Mouse (Mus musculus): Measurements from ENCODE around the gene Tmem265.

Tmem265 gene

DNA sequence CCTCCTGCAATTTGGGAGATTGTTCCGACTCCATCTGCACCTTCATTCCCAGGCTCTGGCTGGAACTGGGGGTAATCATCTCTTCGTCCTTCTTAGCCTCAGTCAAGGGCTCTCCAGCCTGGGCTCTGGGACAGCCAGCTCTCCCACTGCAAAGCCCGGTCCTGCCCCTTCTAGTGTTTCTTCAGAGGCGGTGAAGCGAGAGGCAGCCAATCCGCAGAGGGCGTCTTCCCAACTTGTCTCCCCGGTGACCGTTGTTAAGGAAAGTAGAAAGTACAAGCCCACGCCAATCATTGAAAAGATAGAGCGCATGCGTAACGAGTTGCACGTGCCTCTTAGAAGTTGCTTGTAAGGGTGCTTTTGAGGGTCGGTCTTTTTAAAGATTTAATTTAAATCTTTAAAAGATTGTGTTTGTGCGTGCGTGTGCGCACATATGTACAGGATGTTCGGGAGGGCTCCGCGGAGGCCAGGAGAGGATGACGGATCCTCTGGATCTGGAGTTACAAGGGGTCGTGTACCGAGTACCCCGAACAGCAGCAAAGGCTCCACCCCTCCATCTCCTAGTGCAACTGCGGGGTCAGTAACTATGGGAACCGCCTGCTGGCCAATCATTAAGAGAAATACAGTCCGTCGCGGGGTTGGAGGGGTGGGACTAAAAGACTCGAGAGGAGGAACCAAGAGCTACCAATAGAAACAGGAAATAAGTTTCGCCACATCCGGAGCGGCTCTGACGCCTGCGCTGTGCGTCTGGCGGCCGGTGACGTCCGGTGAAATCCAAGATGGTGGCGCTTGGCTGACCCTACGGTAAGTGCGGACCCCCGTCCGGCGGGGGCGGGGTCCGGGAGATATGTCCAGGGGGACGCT is 27.1 kb downstream of the Tmem265 start, which contains the start of the genes Ccdc189 and Rnf40:
Gene Ccdc189, minus strand, starts transcription at position 585 of the 861 bp plus-strand sequence.
Gene Rnf40, plus strand, starts transcription at position 757 of the 861 bp plus-strand sequence.
- peak; percentile 97 to 99 for DNase-seq (ENCODE audit: low spot score in 2 of 2)

DNA sequence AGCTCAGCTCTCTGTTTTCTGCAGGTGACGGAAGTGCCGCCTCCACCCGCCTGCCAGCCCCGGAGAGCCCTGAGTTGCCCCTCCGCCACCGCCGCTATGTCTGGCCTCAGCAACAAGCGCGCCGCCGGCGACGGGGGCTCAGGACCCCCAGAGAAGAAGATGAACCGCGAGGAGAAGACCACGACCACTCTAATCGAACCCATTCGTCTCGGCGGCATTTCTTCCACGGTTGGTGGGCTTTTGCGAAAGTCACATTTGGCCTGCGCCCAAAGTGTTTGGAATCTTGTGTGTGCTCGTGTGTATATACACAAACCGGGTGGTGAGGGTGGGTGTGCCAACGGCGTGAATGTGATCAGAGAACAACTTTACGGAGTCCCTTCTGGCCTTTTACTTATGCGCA is 27.7 kb downstream of the Tmem265 start:
- peak in 1 of 2 experiments; percentile 51 for DNase-seq (ENCODE audit: low spot score in 2 of 2)

DNA sequence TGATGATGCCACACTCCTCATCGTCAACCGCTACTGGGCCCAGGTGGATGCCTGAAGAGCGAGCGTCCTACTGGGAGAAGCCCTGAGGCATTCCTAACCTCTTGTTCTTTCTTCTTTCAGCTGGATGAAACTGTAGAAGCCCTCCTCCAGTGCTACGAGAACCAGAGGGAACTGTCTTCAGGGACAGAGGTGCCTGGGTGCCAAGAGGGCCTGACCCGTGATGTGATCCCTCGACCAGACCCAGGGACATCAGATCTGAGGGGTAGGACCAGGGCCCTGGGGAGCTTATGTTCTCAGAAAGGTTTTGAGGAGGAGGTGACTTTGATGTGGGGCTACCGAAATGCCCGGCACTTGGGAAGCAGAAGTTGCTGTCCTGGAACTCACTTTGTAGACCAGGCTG is 28.4 kb downstream of the Tmem265 start:
- DNase-seq (ENCODE audit: low spot score in 2 of 2): no peak

DNA sequence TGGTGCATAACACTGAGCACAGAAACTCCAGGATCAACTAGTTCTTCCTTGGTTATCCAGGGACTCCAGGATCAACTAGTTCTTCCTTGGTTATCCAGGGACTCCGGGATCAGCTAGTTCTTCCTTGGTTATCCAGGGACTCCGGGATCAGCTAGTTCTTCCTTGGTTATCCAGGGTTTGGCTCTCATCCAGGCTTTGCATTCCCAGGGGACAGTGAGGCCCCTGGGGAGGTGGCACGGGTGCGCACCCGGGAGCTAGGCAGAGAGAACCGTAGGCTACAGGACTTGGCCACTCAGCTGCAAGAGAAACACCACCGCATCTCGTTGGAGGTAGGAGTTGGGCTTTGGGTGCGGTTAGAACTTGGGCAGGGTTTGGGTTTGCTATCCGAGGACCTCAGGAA is 29.9 kb downstream of the Tmem265 start:
- no peak for DNase-seq (ENCODE audit: low spot score in 2 of 2)

DNA sequence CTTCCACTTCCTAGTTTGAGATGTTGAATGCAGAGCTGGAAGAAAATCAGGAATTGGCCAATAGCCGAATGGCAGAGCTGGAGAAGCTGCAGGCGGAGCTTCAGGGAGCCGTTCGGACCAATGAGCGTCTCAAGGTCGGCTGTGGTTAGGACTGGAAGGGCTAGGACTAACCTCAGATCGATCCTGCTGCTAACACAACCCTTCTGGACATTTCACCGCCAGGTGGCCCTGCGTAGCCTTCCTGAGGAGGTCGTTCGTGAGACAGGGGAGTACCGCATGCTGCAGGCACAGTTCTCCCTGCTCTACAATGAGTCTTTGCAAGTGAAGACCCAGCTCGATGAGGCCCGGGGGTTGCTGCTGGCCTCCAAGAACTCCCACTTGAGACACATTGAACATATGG is 31.4 kb downstream of the Tmem265 start:
- no peak for DNase-seq (ENCODE audit: low spot score in 2 of 2)

DNA sequence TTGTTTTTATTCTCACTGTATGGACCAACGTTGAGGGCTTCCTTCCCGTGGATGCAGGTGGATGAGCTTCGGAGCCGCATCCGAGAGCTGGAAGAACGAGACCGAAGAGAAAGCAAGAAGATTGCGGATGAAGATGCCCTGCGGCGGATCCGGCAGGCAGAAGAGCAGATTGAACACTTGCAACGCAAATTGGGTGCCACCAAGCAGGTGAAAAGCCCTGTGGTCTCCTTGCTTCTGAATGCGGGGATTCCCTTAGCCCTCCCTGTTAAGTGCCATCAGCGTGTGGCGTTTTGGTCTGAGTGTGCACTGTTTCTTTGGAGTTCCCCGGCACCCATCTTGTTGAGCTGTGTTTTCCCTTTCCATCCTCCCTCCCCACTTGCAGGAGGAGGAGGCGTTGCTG is 35.6 kb downstream of the Tmem265 start:
- no peak for DNase-seq (ENCODE audit: low spot score in 2 of 2)

DNA sequence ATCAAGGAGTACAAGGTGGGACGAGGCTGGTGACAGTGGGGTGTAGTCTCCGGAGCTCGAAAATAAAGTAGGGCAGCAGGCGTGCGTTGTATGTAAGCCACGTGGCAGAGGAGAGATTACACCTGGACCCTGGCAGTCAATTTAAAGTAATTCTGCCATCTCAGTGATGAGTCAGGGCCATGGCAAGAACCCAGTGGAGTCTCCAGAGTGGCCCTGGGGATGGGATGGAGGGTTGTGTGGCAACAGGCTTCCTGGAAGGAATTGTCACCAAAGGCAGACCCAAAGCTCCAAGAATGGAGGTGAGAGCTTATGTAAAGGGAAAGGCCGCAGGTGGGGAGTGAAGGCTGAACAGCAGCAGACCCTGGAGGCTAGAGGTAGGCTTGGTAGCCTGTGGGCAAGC is 39.4 kb downstream of the Tmem265 start:
- no peak for DNase-seq (ENCODE audit: low spot score in 2 of 2)

DNA sequence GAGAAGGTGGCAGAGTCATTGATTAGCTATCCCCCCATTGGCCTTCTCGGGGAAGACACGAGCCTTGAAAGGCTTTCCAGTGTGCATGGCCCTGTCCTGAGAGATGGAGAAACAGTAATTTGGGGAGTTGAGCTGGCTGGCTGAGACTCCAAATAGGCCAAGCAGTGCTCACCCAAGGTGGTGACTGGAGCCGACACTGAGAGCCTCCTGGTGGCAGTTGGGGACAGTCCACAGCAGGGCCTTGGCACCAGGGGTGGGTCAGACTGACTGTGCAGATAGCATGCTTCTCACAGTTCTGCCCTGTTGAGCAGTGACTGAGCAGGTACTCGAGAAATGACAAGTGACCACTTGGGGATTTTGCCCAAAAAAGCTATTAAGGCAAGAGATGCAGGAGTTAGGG is 40.5 kb downstream of the Tmem265 start:
- no peak for DNase-seq (ENCODE audit: low spot score in 2 of 2)

DNA sequence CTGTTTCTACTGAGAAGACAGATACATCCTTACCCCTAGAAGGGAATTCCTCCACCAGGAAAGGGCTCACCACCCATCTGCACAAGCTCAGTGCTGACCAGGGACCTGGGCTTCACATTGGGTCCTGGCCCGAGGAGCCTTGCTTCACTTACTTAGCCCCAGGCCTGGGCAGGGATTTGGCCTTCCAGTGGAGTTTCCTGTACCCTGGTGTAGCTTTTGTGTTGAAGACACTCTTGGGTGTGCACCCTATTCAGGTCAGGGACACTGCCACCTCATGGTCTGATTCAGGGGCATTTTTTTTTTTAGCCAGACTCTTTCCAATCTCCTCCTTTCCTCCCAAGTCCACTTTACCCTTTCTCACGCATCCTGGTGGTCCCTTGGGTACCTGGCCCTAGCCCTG is 41.7 kb downstream of the Tmem265 start:
- no peak for DNase-seq (ENCODE audit: low spot score in 2 of 2)

DNA sequence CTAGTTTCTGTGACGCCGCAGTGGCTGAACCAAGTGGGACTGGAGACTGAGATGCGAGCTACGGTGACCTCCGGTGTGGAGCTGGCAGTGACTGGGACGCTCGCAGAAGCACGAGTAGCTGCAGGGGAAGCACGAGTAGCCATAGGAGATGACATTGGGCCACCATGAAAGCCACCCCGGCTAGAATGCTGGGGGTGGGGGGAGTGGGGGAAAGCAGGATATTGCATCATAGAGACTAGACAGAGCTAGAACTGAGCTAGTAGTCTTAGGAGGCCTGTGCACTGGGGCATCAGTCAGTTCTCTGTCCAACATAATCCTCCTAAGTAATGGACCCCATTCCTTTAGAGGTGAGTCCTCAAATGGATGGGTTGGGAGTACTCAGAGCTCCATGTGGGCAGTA is 43.1 kb downstream of the Tmem265 start:
- DNase-seq (ENCODE audit: low spot score in 2 of 2): no peak

DNA sequence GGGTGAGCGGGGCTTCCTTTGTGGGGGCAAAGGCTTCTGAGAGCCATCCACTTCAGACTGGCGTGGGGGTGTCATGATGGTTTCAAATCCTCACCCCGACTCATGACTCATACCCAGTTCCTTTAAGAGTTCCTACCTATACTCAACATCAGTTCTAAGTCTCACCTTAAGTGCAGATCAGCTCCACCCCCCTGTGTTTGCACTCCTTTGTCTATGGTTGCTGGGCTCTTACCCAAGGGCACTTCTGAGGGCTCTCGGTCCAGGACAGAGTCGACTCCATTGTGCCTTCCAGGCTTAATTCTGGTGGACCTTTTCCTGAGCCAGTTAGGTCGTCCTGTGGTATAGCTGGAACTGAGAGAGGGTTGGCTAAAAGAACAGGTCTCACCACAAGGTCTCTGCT is 46.0 kb downstream of the Tmem265 start:
- no peak for DNase-seq (ENCODE audit: low spot score in 2 of 2)

DNA sequence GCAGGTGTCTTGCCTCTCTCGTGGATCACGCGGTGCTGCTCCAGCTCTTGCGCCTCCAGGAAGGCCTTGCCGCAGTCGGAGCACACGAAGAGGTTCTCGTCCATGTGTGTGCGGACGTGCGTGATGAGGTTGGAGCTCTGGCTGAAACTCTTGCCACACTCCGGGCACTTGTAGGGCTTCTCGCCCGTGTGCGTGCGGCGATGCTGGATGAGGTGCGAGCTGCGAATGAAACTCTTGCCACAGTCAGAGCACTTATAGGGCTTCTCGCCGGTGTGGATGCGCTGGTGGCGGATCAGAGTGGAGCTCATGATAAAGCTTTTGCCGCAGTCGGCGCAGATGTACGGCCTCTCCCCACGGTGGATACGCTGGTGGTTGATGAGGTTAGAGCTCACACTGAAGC is 49.8 kb downstream of the Tmem265 start:
- no peak for DNase-seq (ENCODE audit: low spot score in 2 of 2)

DNA sequence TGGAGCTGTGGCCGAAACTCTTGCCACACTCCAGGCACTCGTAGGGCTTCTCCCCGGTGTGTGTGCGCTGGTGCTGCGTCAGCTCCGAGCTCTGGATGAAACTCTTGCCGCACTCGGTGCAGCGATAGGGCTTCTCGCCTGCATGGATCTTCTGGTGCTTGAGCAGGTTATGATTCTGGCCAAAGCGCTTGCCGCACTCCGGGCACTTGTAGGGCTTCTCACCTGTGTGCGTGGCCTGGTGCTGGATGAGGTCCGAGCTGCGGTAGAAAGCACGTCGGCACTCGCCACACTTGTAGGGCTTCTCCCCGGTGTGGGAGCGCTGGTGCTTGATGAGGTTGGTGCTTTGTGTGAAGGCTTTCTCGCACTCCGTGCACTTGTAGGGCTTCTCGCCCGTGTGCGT is 50.4 kb downstream of the Tmem265 start:
- DNase-seq (ENCODE audit: low spot score in 2 of 2): peak in 1 of 2 experiments; percentile 21

DNA sequence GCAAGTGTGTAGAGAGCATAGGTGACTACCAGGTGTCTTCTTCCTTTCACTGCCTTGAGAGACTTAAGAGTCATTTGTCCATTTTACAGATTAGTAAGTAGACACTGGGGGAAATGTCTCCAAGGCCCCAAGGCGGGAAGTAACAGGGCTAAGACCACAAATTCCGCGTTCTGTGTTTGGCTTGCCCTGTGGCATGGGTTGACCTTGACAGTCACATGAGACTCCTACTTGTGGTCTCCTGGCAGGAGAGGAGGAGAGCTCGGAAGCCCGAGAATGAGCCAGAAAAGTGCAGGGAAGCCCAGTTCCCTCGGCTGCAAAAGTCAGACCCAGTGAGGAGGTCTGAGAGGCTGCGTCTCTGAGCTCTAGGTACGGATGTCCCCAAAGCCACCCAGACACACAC is 52.3 kb downstream of the Tmem265 start:
- peak in 1 of 2 experiments; percentile 22 for DNase-seq (ENCODE audit: low spot score in 2 of 2)

DNA sequence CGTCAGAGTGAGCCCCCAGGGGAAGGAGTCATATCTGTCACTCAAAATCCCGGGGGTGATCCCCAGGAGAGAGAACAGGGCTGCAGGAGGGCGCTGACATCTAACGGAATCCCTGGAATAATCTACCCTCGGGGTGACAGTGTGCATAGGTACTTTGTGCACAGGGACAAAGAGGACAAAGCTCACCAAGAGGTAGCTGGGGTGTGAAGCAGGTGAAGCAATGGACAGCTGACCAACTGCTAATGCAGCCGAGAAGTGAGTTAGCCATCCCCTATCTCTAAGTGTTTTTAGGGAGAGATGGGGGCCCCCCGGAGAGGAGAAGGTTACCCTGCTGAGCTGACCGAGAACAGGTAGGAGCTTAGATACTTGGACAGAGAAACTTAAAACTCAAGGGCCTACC is 52.9 kb downstream of the Tmem265 start:
- peak in 1 of 2 experiments; percentile 18 for DNase-seq (ENCODE audit: low spot score in 2 of 2)

DNA sequence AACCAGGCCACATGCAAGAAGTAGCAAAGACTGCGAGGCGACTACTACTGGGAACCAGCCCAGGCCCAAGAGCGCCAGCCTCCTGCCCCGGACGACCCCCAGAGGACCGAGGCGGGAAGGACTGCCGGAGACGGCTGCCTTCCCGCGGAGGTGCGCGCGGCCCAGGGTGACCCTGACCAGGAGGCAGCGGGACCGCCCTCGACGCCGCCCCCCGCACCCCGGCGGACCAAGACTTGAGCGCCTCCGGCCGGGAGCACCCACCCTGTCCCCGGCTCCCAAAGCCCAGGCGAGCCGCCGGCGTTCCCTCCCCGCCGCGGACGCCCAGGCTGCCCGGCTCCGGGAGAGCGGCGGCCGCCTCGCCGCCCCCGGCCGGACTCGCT is 53.3 kb downstream of the Tmem265 start:
- DNase-seq (ENCODE audit: low spot score in 2 of 2): peak in 1 of 2 experiments; percentile 49

DNA sequence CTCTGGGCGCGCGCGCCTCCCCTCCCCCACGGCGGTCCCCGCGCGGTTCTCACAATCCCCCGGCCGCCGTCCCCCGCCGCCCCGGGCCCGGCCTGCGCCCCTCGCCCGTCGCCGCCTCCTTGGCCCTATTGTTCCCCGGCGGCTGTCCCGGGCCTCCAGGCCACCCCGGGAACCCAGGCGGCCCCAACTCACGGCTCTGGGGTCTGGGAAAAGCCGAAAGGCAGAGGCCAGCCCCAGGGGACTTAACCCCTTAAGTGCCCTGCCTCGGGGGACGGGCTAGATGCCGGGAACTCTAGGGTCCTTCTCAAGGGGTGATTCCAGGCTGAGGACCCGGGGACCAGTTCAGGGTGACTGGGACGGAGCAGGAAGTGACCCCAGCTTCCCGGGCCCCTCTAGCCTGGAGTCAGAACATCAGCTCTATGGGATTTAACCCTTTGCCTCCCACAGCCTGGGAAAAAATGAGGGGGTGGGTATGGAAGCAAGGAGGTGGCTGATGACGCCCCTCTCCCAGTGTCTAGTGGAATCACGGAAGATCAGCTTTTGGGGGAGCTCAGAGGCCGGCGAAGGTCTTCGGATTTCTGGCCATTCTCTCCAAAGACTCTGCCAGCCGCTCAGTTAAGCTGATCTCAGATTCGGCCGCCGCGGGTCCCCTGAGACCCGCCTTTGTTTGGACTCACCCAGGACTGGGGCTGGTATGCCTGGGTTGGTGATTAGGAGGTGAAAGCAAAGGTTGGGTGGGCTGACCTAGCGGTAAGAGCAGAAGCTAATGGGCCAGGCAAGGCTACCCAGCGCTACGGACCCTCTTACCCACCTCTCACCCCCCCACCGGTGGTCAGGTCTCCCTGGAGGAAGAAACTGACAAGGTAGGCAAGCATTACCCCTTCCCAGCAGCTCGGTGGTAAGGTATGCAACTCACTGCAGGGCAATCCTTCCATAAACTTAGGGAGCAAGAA is 54.0 kb downstream of the Tmem265 start, which contains the start of gene Zfp629:
Gene Zfp629, minus strand, starts transcription at position 907 of the 953 bp plus-strand sequence.
- DNase-seq (ENCODE audit: low spot score in 2 of 2): peak; percentile 90 to 92

DNA sequence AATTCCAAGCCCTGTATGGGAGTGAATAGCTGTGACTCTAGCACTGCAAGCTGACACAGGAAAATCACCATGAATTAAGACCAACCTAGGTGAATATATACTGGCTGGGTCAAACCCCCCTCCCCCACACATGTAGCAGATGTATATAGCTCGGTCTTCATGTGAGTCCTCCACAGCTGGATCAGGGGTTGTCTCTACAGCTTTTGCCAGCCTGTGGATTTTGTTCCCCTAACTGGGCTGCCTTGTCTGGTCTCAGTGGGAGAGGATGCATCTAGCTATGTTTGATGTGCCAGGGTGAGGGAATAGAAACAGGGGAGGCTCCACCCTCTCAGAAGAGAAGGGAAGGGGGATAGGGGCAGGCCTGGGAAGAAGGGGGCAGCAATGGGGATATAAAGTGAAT is 55.1 kb downstream of the Tmem265 start:
- no peak for DNase-seq (ENCODE audit: low spot score in 2 of 2)

All from right cerebral cortex, postnatal 10 days (tissue).